ENCODE assay signal across 42 mouse cellular contexts in the genomic region with DNA sequence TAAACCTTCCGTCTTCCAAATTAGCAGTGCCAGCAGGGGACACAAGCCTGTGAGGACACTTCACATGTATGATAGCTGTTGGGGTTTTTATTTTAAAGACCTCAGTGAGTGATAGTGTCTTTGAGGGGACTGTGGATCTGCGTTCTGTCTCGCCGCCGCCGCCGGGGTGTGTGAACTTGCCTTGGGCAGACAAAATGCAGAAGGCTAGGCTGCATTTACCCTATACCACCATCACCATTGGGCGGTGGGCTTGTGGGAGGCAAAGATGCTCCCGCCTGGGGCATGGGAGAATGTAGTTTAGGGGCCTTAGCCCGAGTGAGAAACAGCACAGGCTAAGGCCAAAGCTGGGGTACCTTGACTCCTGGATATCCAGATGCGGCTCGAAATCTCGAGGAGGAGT. TPM values are rescaled to one million over a fixed set of nuclear protein-coding genes. Genes with fewer than 3 reads are reported as not detected.
"Had no signal": no experiment of that assay in that cellular context is flagged by ENCODE, and none has a peak within 500 bp of the region (broad histone marks: within the 10 kb centered on the region; RNA-seq: fewer than 3 reads in every experiment).

No protein-coding gene starts in this region.

- H3K9ac ChIP-seq: heart, embryonic 13.5 days; heart, embryonic 15.5 days; hindbrain, embryonic 13.5 days; hindbrain, embryonic 15.5 days; kidney, embryonic 15.5 days; limb, embryonic 12.5 days; liver, embryonic 13.5 days; liver, embryonic 15.5 days; liver, postnatal 0 days had no signal

- DNase-seq: gastrocnemius, postnatal 14 days; gastrocnemius, postnatal 36 days; heart, adult 18-20 months; heart, postnatal 14 days; heart, postnatal 36 days; kidney, adult 11 months; kidney, adult 2 months; kidney, adult 9 months; kidney, postnatal 14 days; kidney, postnatal 36 days; layer of hippocampus, adult 9-11 months; layer of hippocampus, postnatal 36 days; liver; liver, embryonic 13.5 days; liver, postnatal 0 days had no signal

- H3K4me3 ChIP-seq: heart, embryonic 13.5 days; heart, embryonic 15.5 days; hindbrain, embryonic 13.5 days; hindbrain, embryonic 15.5 days; kidney, embryonic 15.5 days; limb, embryonic 10.5 days; limb, embryonic 12.5 days; liver, embryonic 13.5 days; liver, embryonic 15.5 days had no signal

- H3K9me3 ChIP-seq: heart, embryonic 13.5 days; heart, embryonic 15.5 days; hindbrain, embryonic 13.5 days; hindbrain, embryonic 15.5 days; kidney, embryonic 15.5 days; limb, embryonic 10.5 days; limb, embryonic 12.5 days; liver, embryonic 13.5 days; liver, embryonic 15.5 days had no signal

- H3K27me3 ChIP-seq: heart, embryonic 13.5 days; heart, embryonic 15.5 days; hindbrain, embryonic 13.5 days; hindbrain, embryonic 15.5 days; kidney, embryonic 15.5 days; limb, embryonic 12.5 days; liver, embryonic 13.5 days; liver, embryonic 15.5 days had no signal

- H3K4me2 ChIP-seq: heart, embryonic 13.5 days; heart, embryonic 15.5 days; hindbrain, embryonic 13.5 days; hindbrain, embryonic 15.5 days; kidney, embryonic 15.5 days; limb, embryonic 12.5 days; liver, embryonic 11.5 days; liver, embryonic 13.5 days; liver, embryonic 15.5 days had no signal

- H3K36me3 ChIP-seq: heart, embryonic 13.5 days; heart, embryonic 15.5 days; hindbrain, embryonic 13.5 days; hindbrain, embryonic 15.5 days; kidney, embryonic 15.5 days; limb, embryonic 10.5 days; limb, embryonic 12.5 days; liver, embryonic 13.5 days; liver, embryonic 15.5 days had no signal

- H3K27ac ChIP-seq: heart, embryonic 13.5 days; heart, embryonic 15.5 days; hindbrain, embryonic 13.5 days; hindbrain, embryonic 15.5 days; hindbrain, postnatal 0 days; kidney, embryonic 15.5 days; kidney, postnatal 0 days; limb, embryonic 10.5 days; limb, embryonic 12.5 days; liver, embryonic 13.5 days; liver, embryonic 15.5 days had no signal

- ATAC-seq: hindbrain, postnatal 0 days; intestine, embryonic 16.5 days; liver, postnatal 0 days had no signal

- H3K4me1 ChIP-seq: heart, embryonic 13.5 days; heart, embryonic 15.5 days; limb, embryonic 10.5 days; limb, embryonic 12.5 days; liver, embryonic 15.5 days had no signal

RNA-seq across cellular contexts. Expression of a gene that starts 35.9 kb away (rescaled TPM):
- total RNA-seq: gastrocnemius, adult 8-10 months; gastrocnemius, postnatal 14 days; gastrocnemius, postnatal 36 days; heart, adult 18-20 months; heart, adult 8-10 months; heart, postnatal 14 days; heart, postnatal 36 days; hematopoietic stem cell, adult 5-6 weeks; layer of hippocampus, adult 18-20 months; layer of hippocampus, adult 8-10 months; layer of hippocampus, postnatal 14 days; layer of hippocampus, postnatal 36 days; left cerebral cortex, adult 18-20 months; left cerebral cortex, adult 8-10 months; left cerebral cortex, postnatal 14 days; left cerebral cortex, postnatal 36 days had no signal
- polyA plus RNA-seq: gonadal fat pad, adult 2 months; heart, embryonic 13.5 days; heart, embryonic 15.5 days; heart, postnatal 0 days; intestine, embryonic 14.5 days; intestine, embryonic 16.5 days; kidney, adult 2 months; kidney, embryonic 15.5 days; kidney, postnatal 0 days; large intestine, adult 2 months; limb, embryonic 10.5 days; limb, embryonic 12.5 days; limb, embryonic 14.5 days; liver, embryonic 11.5 days; liver, embryonic 13.5 days; liver, embryonic 15.5 days; liver, postnatal 0 days had no signal
